Mouse (Mus musculus) brown adipose tissue, adult 24 weeks (tissue): Measurements from ENCODE around the gene Ablim1. TPM values are rescaled to one million over a fixed set of nuclear protein-coding genes. Genes with fewer than 3 reads are reported as not detected.

Experiments
- H3K27ac ChIP-seq: fragments of 200-500 bp; replicated peaks from 2 replicates; pipeline ENCODE4 v1.5.1; 2012; ENCODE audit warnings: low read depth, mild to moderate bottlenecking, low read length
- H3K4me1 ChIP-seq: fragments of 200-500 bp; 2 replicates; pipeline ENCODE4 v1.6.1; 2012; ENCODE audit warnings: low read length, mixed read lengths; ENCODE audit not compliant: control insufficient read depth, insufficient read depth, insufficient read length
- H3K4me3 ChIP-seq: fragments of 200-500 bp; 2 replicates; pipeline ENCODE4 v1.5.1; 2012; ENCODE audit warnings: low read depth, mild to moderate bottlenecking, low read length, moderate library complexity; ENCODE audit not compliant: insufficient read depth
- polyA plus RNA-seq: library from polyadenylated mRNA; stranded (reverse); fragments of >200 nt; gene quantifications from 2 replicates; pipeline ENCODE4 v1.2.4, GENCODE M21; 2012; ENCODE audit not compliant: missing spikeins, insufficient read depth, insufficient read length

Ablim1 gene
- polyA plus RNA-seq, 1 experiment = 52.5 TPM

- H3K4me1 ChIP-seq = peaks cover 41% of the 10 kb centered on the region
- peak overlapping the region; percentile 64 for H3K27ac ChIP-seq
- no peak overlapping the region for H3K4me3 ChIP-seq
Measured at GRCm38 (mm10) chr19:57301961-57302395, 12.7 kb downstream of the Ablim1 start.

- Histone ChIP-seq H3K4me1 (peaks cover 54% of the 10 kb centered on the region), H3K27ac (peak overlapping the region; percentile 69), H3K4me3 (no peak overlapping the region)
Measured at GRCm38 (mm10) chr19:57298006-57298405, 16.7 kb downstream of the Ablim1 start.

GRCm38 (mm10) chr19:57297447-57297846 lies 17.3 kb downstream of the Ablim1 start:
- Histone ChIP-seq H3K27ac (peak overlapping the region; percentile 8; the same call in 1 of the 2 replicates), H3K4me1 (peaks cover 54% of the 10 kb centered on the region), H3K4me3 (no peak overlapping the region)

GRCm38 (mm10) chr19:57296539-57296938 lies 18.2 kb downstream of the Ablim1 start:
- H3K27ac ChIP-seq = peak overlapping the region; percentile 88
- H3K4me1 ChIP-seq = peaks cover 52% of the 10 kb centered on the region
- no peak overlapping the region for H3K4me3 ChIP-seq

GRCm38 (mm10) chr19:57295521-57295920 lies 19.2 kb downstream of the Ablim1 start:
- Histone ChIP-seq H3K4me3 (no peak overlapping the region), H3K4me1 (peaks cover 45% of the 10 kb centered on the region), H3K27ac (peak overlapping the region; percentile 88)

GRCm38 (mm10) chr19:57294356-57294755 lies 20.4 kb downstream of the Ablim1 start:
- H3K4me3 ChIP-seq = no peak overlapping the region
- peaks cover 48% of the 10 kb centered on the region for H3K4me1 ChIP-seq
- peak overlapping the region; percentile 88 for H3K27ac ChIP-seq

GRCm38 (mm10) chr19:57293737-57294136 lies 21.0 kb downstream of the Ablim1 start:
- H3K4me1 ChIP-seq = peaks cover 45% of the 10 kb centered on the region
- no peak overlapping the region for H3K4me3 ChIP-seq
- peak overlapping the region; percentile 88 for H3K27ac ChIP-seq

GRCm38 (mm10) chr19:57283310-57283709 lies 31.4 kb downstream of the Ablim1 start:
- Histone ChIP-seq H3K4me1 (peaks cover 18% of the 10 kb centered on the region), H3K4me3 (no peak overlapping the region), H3K27ac (peak overlapping the region; percentile 83)

- H3K4me3 ChIP-seq = no peak overlapping the region
- H3K4me1 ChIP-seq = peaks cover 24% of the 10 kb centered on the region
- H3K27ac ChIP-seq = peak overlapping the region; percentile 83
Measured at GRCm38 (mm10) chr19:57282642-57283041, 32.1 kb downstream of the Ablim1 start.

- no peak overlapping the region for H3K27ac ChIP-seq
- no peak overlapping the region for H3K4me3 ChIP-seq
- H3K4me1 ChIP-seq = peaks cover 30% of the 10 kb centered on the region
Measured at GRCm38 (mm10) chr19:57279666-57280065, 35.1 kb downstream of the Ablim1 start.

GRCm38 (mm10) chr19:57278263-57278662 lies 36.5 kb downstream of the Ablim1 start:
- peak overlapping the region; percentile 44 for H3K27ac ChIP-seq
- H3K4me1 ChIP-seq = peaks cover 31% of the 10 kb centered on the region
- no peak overlapping the region for H3K4me3 ChIP-seq

GRCm38 (mm10) chr19:57277010-57277409 lies 37.7 kb downstream of the Ablim1 start:
- Histone ChIP-seq H3K4me1 (peaks cover 39% of the 10 kb centered on the region), H3K4me3 (no peak overlapping the region), H3K27ac (peak overlapping the region; percentile 43; the same call in 1 of the 2 replicates)

GRCm38 (mm10) chr19:57275166-57275953 lies 39.4 kb downstream of the Ablim1 start:
- Histone ChIP-seq H3K4me1 (peaks cover 50% of the 10 kb centered on the region), H3K4me3 (no peak overlapping the region), H3K27ac (peak overlapping the region; percentile 87)

- Histone ChIP-seq H3K4me1 (peaks cover 54% of the 10 kb centered on the region), H3K4me3 (no peak overlapping the region), H3K27ac (peak overlapping the region; percentile 87)
Measured at GRCm38 (mm10) chr19:57274717-57275116, 40.0 kb downstream of the Ablim1 start.

GRCm38 (mm10) chr19:57274286-57274685 lies 40.4 kb downstream of the Ablim1 start:
- Histone ChIP-seq H3K4me3 (no peak overlapping the region), H3K27ac (peak overlapping the region; percentile 87), H3K4me1 (peaks cover 54% of the 10 kb centered on the region)
